Mouse (Mus musculus) frontal cortex, postnatal 36 days (tissue): ENCODE measurements at regions not wholly inside any gene's neighbourhood (a gene's known extent, or its start where the extent isn't known, plus 50 kb on each side); places are given as distances from the start of the nearest gene placed in this dataset.

Experiments used
- DNase-seq, 2 experiments: peaks; one replicate each; pipeline ENCODE4 v3.0.0; 2022; ENCODE audit warnings: low spot score in 2 of 2

GRCm38 (mm10) chr3:16941146-16941545, 934.9 kb upstream of the Gm5150 start:
- peak; percentile 23 to 26 for DNase-seq

- no peak for DNase-seq
Observed at GRCm38 (mm10) chr3:16939533-16939932, 933.3 kb upstream of the Gm5150 start.

GRCm38 (mm10) chr3:16939127-16939526, 932.9 kb upstream of the Gm5150 start:
- DNase-seq, result no peak

GRCm38 (mm10) chr3:16938491-16939001, 932.3 kb upstream of the Gm5150 start:
- peak; percentile 18 to 32 for DNase-seq

- DNase-seq, result peak; percentile 39 to 79
Observed at GRCm38 (mm10) chr3:16930299-16930698, 924.1 kb upstream of the Gm5150 start.

GRCm38 (mm10) chr3:16929846-16930245, 923.6 kb upstream of the Gm5150 start:
- no peak for DNase-seq

GRCm38 (mm10) chr3:16924018-16924417, 917.8 kb upstream of the Gm5150 start:
- DNase-seq, result no peak

GRCm38 (mm10) chr3:16923234-16923914, 917.1 kb upstream of the Gm5150 start:
- no peak for DNase-seq

- peak; percentile 11 to 23 for DNase-seq
Observed at GRCm38 (mm10) chr3:16921330-16921729, 915.1 kb upstream of the Gm5150 start.

GRCm38 (mm10) chr3:16918374-16918773, 912.1 kb upstream of the Gm5150 start:
- no peak for DNase-seq

- no peak for DNase-seq
Observed at GRCm38 (mm10) chr3:16916072-16916403, 909.8 kb upstream of the Gm5150 start.

- no peak for DNase-seq
Observed at GRCm38 (mm10) chr3:16915389-16916071, 909.3 kb upstream of the Gm5150 start.

GRCm38 (mm10) chr3:16888132-16888531, 881.9 kb upstream of the Gm5150 start:
- no peak for DNase-seq

- DNase-seq, result peak; percentile 11 to 26
Observed at GRCm38 (mm10) chr3:16872337-16873117, 866.3 kb upstream of the Gm5150 start.

- DNase-seq, result no peak
Observed at GRCm38 (mm10) chr3:16860034-16860433, 853.8 kb upstream of the Gm5150 start.

GRCm38 (mm10) chr3:16858931-16859330, 852.7 kb upstream of the Gm5150 start:
- no peak for DNase-seq

GRCm38 (mm10) chr3:16855251-16855650, 849.0 kb upstream of the Gm5150 start:
- no peak for DNase-seq

- no peak for DNase-seq
Observed at GRCm38 (mm10) chr3:16853992-16854391, 847.8 kb upstream of the Gm5150 start.

- DNase-seq, result no peak
Observed at GRCm38 (mm10) chr3:16846785-16847520, 840.7 kb upstream of the Gm5150 start.

- DNase-seq, result no peak
Observed at GRCm38 (mm10) chr3:16820536-16820935, 814.3 kb upstream of the Gm5150 start.

- DNase-seq, result no peak
Observed at GRCm38 (mm10) chr3:16819218-16820122, 813.2 kb upstream of the Gm5150 start.
